Mouse (Mus musculus): ENCODE data around the gene Lrmda.

DNA sequence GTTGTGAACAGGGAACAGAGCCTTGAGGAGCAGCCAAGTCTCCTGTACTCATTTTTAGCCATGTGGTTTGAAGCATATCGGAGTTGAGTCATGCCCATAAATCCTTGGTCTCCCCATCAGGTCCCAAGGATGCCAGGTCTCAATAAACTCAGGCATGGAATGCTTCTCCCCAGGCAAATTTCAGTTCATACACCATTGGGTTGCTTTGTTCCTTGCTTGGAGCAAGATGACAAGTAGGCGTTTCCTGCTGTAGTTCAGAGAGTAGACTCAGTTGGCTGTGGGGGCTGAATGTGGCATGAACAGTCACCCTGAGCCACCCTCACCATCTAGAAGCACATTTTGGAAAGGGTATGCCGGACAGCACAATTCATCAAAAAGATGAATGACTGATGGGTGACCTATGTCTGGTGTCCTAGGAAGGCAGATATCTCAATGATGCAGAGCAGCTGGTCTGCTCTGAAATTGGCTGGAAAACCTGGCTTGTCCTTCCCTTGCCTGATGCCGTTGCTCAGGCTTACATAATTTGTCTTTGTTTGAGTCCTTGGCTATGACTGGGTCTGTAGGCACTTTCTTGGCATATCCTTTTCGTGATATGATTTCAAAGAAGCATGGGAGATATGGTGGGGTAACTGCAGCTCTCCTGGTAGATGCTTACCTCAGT is 425.8 kb downstream of the Lrmda start:
- TF ChIP-seq CTCF (IDR thresholded peaks at IDR 0.05; ENCODE audit: borderline replicate concordance, extremely low read depth, insufficient read depth, insufficient read length) = no peak
- no peak for TF ChIP-seq POLR2A (IDR thresholded peaks at IDR 0.05; ENCODE audit: borderline replicate concordance, extremely low read depth, insufficient read depth, insufficient read length, poor library complexity, severe bottlenecking)
